Mouse (Mus musculus) lung, adult 2 months (tissue): ENCODE results near the gene Tff1. TPM values are rescaled to one million over a fixed set of nuclear protein-coding genes. Genes with fewer than 3 reads are reported as not detected.

ENCODE experiments used
- DNase-seq: peaks from one replicate; pipeline ENCODE4 v3.0.0; 2022
- H3K4me1 ChIP-seq: fragments of 200-500 bp; 2 replicates; pipeline ENCODE4 v1.6.1; 2011; ENCODE audit warnings: low read length; ENCODE audit not compliant: control insufficient read depth, insufficient read depth
- H3K4me3 ChIP-seq: fragments of 200-500 bp; replicated peaks from 2 replicates; pipeline ENCODE3; 2011; ENCODE audit warnings: low read depth, mild to moderate bottlenecking, control low read depth, low read length; ENCODE audit errors: extremely low read depth
- CTCF ChIP-seq: fragments of 200-500 bp; IDR thresholded peaks from 2 replicates; pipeline ENCODE4 v1.5.1; 2011; ENCODE audit warnings: mild to moderate bottlenecking, low read length, control low read depth; ENCODE audit not compliant: insufficient read depth
- POLR2A ChIP-seq: fragments of 200-500 bp; IDR thresholded peaks from 2 replicates; pipeline ENCODE4 v1.6.1; 2011; ENCODE audit warnings: low read depth, mild to moderate bottlenecking, control low read depth, low read length, borderline replicate concordance; ENCODE audit errors: extremely low read depth
- WGBS: fragments of 180-500 bp; shearing (Covaris S2); methylation state at CpG from one replicate; pipeline ENCODE4 v1.1.7; 2018; 5-methylcytosine and 5-hydroxymethylcytosine counted together
- polyA plus RNA-seq: library from polyadenylated mRNA; depleted of rRNA; stranded (reverse); fragments of >200 nt; gene quantifications from 2 replicates; pipeline ENCODE4 v1.2.3, GENCODE M21; 2012

Gene Tff1
- polyA plus RNA-seq, 1 experiment: not detected

DNA sequence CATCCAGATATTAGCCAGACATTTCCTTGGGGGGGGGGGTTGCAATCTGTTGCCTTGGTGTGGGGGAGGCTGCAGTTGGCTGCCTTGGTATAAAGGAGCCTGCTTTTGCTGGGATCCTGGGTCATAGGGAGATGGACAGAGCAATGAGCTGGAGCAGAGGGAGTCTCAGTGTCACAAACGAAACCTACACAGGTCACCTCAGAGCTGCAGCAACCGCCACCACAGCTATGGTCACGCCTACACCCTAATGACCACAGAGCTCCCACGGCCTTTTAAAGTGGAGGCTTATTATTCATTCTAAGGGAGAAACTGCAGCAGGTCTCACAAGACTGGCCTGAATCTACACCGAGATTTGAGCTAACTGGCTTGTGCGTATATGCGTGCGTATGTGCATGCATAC is 26.7 kb upstream of the Tff1 start:
- WGBS: 75% methylated on average over 8 of the region's 8 CpGs
- DNase-seq: no peak
- H3K4me1 ChIP-seq: no peaks in the 10 kb centered on the region
- no peak overlapping the region for H3K4me3 ChIP-seq
- TF ChIP-seq POLR2A (no peak), CTCF (no peak)

- 15% methylated on average over 4 of the region's 4 CpGs for WGBS
Measured at GRCm38 (mm10) chr17:31187370-31187769, 22.3 kb upstream of the Tff1 start.

GRCm38 (mm10) chr17:31184269-31184990 is 19.4 kb upstream of the Tff1 start:
- no peak for TF ChIP-seq POLR2A
- no peak for TF ChIP-seq CTCF
- peak; percentile 26 for DNase-seq
- H3K4me1 ChIP-seq: no peaks in the 10 kb centered on the region
- no peak overlapping the region for H3K4me3 ChIP-seq
- 62% methylated on average over 12 of the region's 12 CpGs for WGBS

More at GRCm38 (mm10) chr17:31187370-31187769, 22.3 kb upstream of the Tff1 start:
- H3K4me3 ChIP-seq: no peak overlapping the region
- H3K4me1 ChIP-seq: no peaks in the 10 kb centered on the region
- TF ChIP-seq CTCF (peak; percentile 84), POLR2A (no peak)
- peak; percentile 56 for DNase-seq

- TF ChIP-seq CTCF (no peak), POLR2A (no peak)
- 47% methylated on average over 12 of the region's 12 CpGs for WGBS
- no peaks in the 10 kb centered on the region for H3K4me1 ChIP-seq
- DNase-seq: no peak
- no peak overlapping the region for H3K4me3 ChIP-seq
Measured at GRCm38 (mm10) chr17:31183180-31183974, 18.3 kb upstream of the Tff1 start.

DNA sequence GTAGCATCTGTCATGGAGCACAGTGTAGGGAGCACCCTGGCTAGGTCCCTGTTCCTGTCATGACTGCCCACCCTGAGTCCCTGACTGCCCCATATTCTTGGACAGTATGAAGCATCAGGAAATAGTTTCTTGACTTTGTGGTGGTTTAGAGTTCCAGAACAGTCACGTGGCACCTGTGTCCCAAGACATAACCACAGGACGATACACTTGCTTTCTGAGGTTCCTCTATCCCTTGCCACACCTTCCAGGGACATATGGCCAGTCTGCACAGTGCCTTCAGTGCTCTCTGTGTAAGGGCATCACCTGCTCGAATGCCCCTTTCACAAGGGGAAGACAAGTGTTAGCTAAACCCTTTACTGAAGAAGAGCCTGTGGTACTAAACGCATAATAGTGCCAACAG is 16.4 kb upstream of the Tff1 start:
- TF ChIP-seq CTCF (no peak), POLR2A (no peak)
- no peak for DNase-seq
- Histone ChIP-seq H3K4me3 (no peak overlapping the region), H3K4me1 (no peaks in the 10 kb centered on the region)
- WGBS: 78% methylated on average over 4 of the region's 4 CpGs

DNA sequence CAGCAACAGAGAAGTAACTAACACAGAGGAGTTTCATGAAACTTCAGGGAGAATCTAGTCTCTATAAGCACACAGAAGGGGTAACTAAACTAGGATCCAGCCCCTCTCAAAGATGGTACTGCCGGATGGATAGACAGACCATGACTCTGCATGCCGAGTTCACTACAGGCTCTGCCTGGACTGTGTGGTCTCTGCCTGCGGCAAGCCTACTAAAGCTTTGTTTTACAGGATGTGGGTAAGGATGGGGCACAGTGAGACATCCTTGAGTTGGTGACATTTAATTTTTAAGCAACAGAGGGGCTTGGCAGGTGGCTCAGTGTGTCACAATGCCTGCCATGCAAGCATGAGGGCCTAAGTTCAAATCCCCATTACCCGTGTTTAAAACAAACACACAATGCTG is 11.2 kb upstream of the Tff1 start:
- no peak for TF ChIP-seq POLR2A
- no peak for TF ChIP-seq CTCF
- Histone ChIP-seq H3K4me3 (no peak overlapping the region), H3K4me1 (no peaks in the 10 kb centered on the region)
- DNase-seq: no peak
- WGBS: 76% methylated on average over 4 of the region's 4 CpGs

GRCm38 (mm10) chr17:31169796-31170195 is 4.7 kb upstream of the Tff1 start:
- Histone ChIP-seq H3K4me1 (no peaks in the 10 kb centered on the region), H3K4me3 (no peak overlapping the region)
- no peak for DNase-seq
- TF ChIP-seq POLR2A: no peak
- no peak for TF ChIP-seq CTCF
- 62% methylated on average over 5 of the region's 5 CpGs for WGBS

- no peak for DNase-seq
- no peaks in the 10 kb centered on the region for H3K4me1 ChIP-seq
- no peak for TF ChIP-seq CTCF
- no peak for TF ChIP-seq POLR2A
- H3K4me3 ChIP-seq: no peak overlapping the region
- 70% methylated on average over 2 of the region's 2 CpGs for WGBS
Measured at GRCm38 (mm10) chr17:31163821-31164220, 1.3 kb downstream of the Tff1 start.

DNA sequence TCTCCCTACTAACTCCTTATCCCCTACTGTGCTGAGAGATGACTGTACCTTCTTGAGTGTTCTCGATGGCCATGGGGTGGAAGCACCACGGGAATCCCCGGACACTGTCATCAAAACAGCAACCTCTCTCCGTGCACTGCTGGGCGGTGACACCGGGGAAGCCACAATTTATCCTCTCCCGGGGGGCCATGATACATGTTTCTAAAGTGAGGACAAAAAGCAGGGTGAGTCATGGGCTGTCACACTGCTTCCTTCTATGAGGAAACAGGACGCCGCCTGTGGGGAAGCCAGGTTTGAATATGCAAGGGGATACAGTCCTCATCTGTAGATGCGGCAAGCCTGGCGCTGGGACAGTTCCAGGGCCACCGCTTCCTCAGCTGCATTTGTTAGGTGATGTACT is 2.5 kb downstream of the Tff1 start:
- no peak for DNase-seq
- whole genome bisulfite sequencing: 54% methylated on average over 12 of the region's 12 CpGs
- no peak for TF ChIP-seq CTCF
- no peak for TF ChIP-seq POLR2A
- Histone ChIP-seq H3K4me1 (no peaks in the 10 kb centered on the region), H3K4me3 (no peak overlapping the region)
